Mouse (Mus musculus): Measurements from ENCODE around the gene Ift122.

DNA sequence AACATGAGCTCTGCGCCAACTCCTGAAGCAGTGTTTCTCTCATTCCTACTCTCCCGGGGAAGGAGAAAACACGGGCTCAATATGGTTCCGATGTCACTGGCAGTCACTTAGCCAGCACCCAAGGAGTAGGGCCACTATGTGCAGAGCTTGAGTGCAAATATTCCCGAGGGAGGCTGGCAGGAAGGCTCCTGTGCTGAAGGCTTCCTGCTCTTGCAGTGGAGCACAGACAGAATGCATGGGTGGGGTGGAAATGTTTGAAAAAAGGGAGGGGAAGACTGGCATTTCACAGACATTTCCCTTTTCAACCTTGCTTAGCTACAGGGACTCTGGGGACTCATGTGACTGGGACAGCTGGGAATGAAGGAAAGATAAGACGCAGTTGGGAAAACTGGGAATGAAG is 25.4 kb downstream of the Ift122 start:
- no peak for TF ChIP-seq POLR2A (IDR thresholded peaks at IDR 0.05; ENCODE audit: borderline replicate concordance, control insufficient read depth, low read depth, low read length)
- TF ChIP-seq CTCF (IDR thresholded peaks at IDR 0.05; ENCODE audit: control insufficient read depth, insufficient read depth, low read length): no peak
